Mouse (Mus musculus) urinary bladder, postnatal 10 days (tissue): ENCODE results near the gene Atcay.
"Not testable (repeated sequence)": the region's sequence is repeated elsewhere in the genome, so short reads cannot be mapped to it uniquely, and the experiment has no call there.

ENCODE experiments used
- DNase-seq: peaks from one replicate; pipeline ENCODE4 v3.0.0; 2022; ENCODE audit warnings: low spot score

Gene Atcay

GRCm38 (mm10) chr10:81179451-81180342 is 50.9 kb downstream of the Atcay start:
- no peak for DNase-seq

- DNase-seq, result no peak
These were observed 51.7 kb downstream of the Atcay start for GRCm38 (mm10) chr10:81178927-81179326.

- no peak for DNase-seq
These were observed 52.5 kb downstream of the Atcay start for GRCm38 (mm10) chr10:81177958-81178712.

GRCm38 (mm10) chr10:81177491-81177925 is 53.1 kb downstream of the Atcay start:
- DNase-seq, result no peak

- DNase-seq, result peak; percentile 99
These were observed 54.0 kb downstream of the Atcay start, which contains the start of gene Eef2 for GRCm38 (mm10) chr10:81176466-81177271. Gene Eef2 (plus strand): TSS chr10:81176631.

- DNase-seq, result no peak
These were observed 54.6 kb downstream of the Atcay start for GRCm38 (mm10) chr10:81175936-81176465.

- DNase-seq, result not testable (repeated sequence)
These were observed 55.3 kb downstream of the Atcay start for GRCm38 (mm10) chr10:81175345-81175701.

- DNase-seq, result no peak
These were observed 55.9 kb downstream of the Atcay start for GRCm38 (mm10) chr10:81174617-81175344.

- DNase-seq, result no peak
These were observed 57.5 kb downstream of the Atcay start for GRCm38 (mm10) chr10:81173132-81173531.

GRCm38 (mm10) chr10:81169411-81169900 is 61.2 kb downstream of the Atcay start:
- not testable (repeated sequence) for DNase-seq

- DNase-seq, result no peak
These were observed 62.0 kb downstream of the Atcay start for GRCm38 (mm10) chr10:81168521-81169244.

- DNase-seq, result no peak
These were observed 62.6 kb downstream of the Atcay start for GRCm38 (mm10) chr10:81168087-81168431.

- DNase-seq, result peak; percentile 99
These were observed 63.2 kb downstream of the Atcay start, which contains the start of gene Pias4 for GRCm38 (mm10) chr10:81167200-81168086. Gene Pias4 (minus strand): TSS chr10:81167923.

GRCm38 (mm10) chr10:81165118-81165517 is 65.5 kb downstream of the Atcay start:
- no peak for DNase-seq

- no peak for DNase-seq
These were observed 68.3 kb downstream of the Atcay start for GRCm38 (mm10) chr10:81162318-81162652.

GRCm38 (mm10) chr10:81161602-81162317 is 68.9 kb downstream of the Atcay start:
- DNase-seq, result no peak

- no peak for DNase-seq
These were observed 75.9 kb downstream of the Atcay start for GRCm38 (mm10) chr10:81154736-81155135.
